Comparison of ENCODE assay signal across 7 mouse cellular contexts in the genomic region with DNA sequence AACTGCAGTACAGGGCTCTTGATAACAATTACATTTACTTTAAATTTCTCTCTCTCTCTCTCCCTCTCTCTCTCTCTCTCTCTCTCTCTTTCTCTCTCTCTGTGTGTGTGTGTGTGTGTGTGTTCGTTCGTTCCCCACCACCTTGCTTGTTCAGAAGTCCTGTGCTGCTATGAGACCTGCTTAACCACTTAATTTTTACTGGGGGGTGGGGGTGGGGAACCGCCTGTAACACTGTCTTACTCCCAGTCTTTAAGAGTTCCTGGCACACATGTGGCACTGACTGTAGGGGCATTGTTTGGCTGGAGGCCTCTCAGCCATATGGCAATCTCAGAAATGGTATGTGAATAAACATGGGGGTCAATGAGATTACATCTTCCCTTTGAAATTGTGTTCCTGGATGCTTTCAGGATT.
A peak's percentile ranks its signal among the peaks of the same experiment; 100 is the strongest.
DNase-seq lines count a peak whose midpoint lies in the region; ATAC-seq and TF ChIP-seq lines count a peak whose summit lies in the region.

No protein-coding gene starts in this region.

- H3K9me3 ChIP-seq in E14TG2a.4 (ENCODE audit: low read length) = no peaks in the 10 kb centered on the region
- H3K9me3 ChIP-seq in heart, embryonic 14.5 days (ENCODE audit: control insufficient read depth, low read length) = no peaks in the 10 kb centered on the region

- peak overlapping the region; percentile 22 to 92; a peak in 2 of 4 replicates for H3K27ac ChIP-seq in heart, embryonic 14.5 days (replicated peaks in 1 of 2; ENCODE audit: control insufficient read depth in 1 of 2, insufficient read depth in 1 of 2, low read depth in 2 of 2, low read length in 2 of 2)
- H3K27ac ChIP-seq in macrophage = no peak overlapping the region

- WGBS in heart, embryonic 14.5 days = 14% methylated on average over 3 of the region's 3 CpGs
- WGBS in macrophage (ENCODE audit: missing documents) = 50% methylated on average over 1 of the region's 3 CpGs

- no peaks in the 10 kb centered on the region for H3K36me3 ChIP-seq in E14TG2a.4 (ENCODE audit: insufficient read depth, low read length)
- no peaks in the 10 kb centered on the region for H3K36me3 ChIP-seq in heart, embryonic 14.5 days (ENCODE audit: control insufficient read depth, insufficient read depth, low read length)
- H3K36me3 ChIP-seq in macrophage (ENCODE audit: inconsistent target) = no peaks in the 10 kb centered on the region

- H3K4me2 ChIP-seq in heart, embryonic 14.5 days (ENCODE audit: low read length) = peak overlapping the region; percentile 94

- H3K4me3 ChIP-seq in E14TG2a.4 (replicated peaks; ENCODE audit: low read length) (peak overlapping the region; percentile 82; the same call in 1 of the 2 replicates), macrophage (ENCODE audit: inconsistent target) (peak overlapping the region; percentile 29)
- H3K4me3 ChIP-seq in heart, embryonic 14.5 days (ENCODE audit: control insufficient read depth in 1 of 2, insufficient read depth in 1 of 2, low read depth in 1 of 2, low read length in 2 of 2) = peak overlapping the region; percentile 24 to 70

- no peak for TF ChIP-seq CTCF in E14TG2a.4 (conservative IDR thresholded peaks at IDR 0.05; ENCODE audit: low read length)

- peaks cover 32% of the 10 kb centered on the region; the same call in 1 of the 2 replicates for H3K79me2 ChIP-seq in macrophage (ENCODE audit: inconsistent target)

- H3K9ac ChIP-seq in heart, embryonic 14.5 days (ENCODE audit: low read length) = peak overlapping the region; percentile 84

- peak; percentile 57 for DNase-seq in A20 (ENCODE audit: low read depth, low spot score)
- DNase-seq in right cerebral cortex, postnatal 14 days = no peak
- no peak for DNase-seq in gastrocnemius, postnatal 10 days
- DNase-seq in kidney, postnatal 4 days = no peak

- no peaks in the 10 kb centered on the region for H3K27me3 ChIP-seq in E14TG2a.4 (ENCODE audit: insufficient read depth, low read length)
- no peaks in the 10 kb centered on the region for H3K27me3 ChIP-seq in heart, embryonic 14.5 days (ENCODE audit: control insufficient read depth, insufficient read depth, low read length)

- ATAC-seq in heart, embryonic 14.5 days (ENCODE audit: insufficient number of reproducible peaks, insufficient read depth, low FRiP score, low read depth) = no peak

- peaks cover 61% of the 10 kb centered on the region for H3K4me1 ChIP-seq in E14TG2a.4 (replicated peaks; ENCODE audit: low read depth, low read length)
- H3K4me1 ChIP-seq in heart, embryonic 14.5 days (ENCODE audit: control insufficient read depth in 2 of 2, insufficient read depth in 2 of 2, low read length in 2 of 2) = peaks cover 22 to 64% of the 10 kb centered on the region in 2 experiments

Comparison
In these comparisons a context has a peak if more than half of its experiments do, and no peak if none do; other contexts are left out.
1. H3K4me3 ChIP-seq: peak in every context shown above with its lines; median percentile 82 in E14TG2a.4; 47 in heart, embryonic 14.5 days; 29 in macrophage.